9 mouse cellular contexts compared by ENCODE assay signal in the genomic region with DNA sequence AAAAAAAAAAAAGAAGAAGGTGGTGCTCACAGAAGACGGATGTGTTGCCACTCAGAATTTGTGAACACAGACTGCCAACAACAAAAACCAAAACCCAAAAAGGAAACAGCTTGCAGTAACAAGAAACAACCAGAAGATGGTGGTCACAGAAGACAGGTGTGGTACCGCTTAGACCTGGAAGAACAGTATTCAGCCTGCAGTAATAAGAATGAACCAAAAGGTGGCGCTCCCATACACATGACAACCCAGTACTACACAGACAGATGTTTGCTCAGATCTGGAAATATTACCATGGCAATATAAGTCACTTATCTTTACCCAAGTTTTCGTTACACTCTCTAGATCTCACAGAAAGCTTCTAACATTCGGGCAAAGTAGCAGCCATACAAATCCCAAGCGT. TPM values are rescaled to one million over a fixed set of nuclear protein-coding genes. Genes with fewer than 3 reads are reported as not detected.
DNase-seq lines count a peak whose midpoint lies in the region; ATAC-seq and TF ChIP-seq lines count a peak whose summit lies in the region.
"Had no signal": no experiment of that assay in that cellular context is flagged by ENCODE, and none has a peak within 500 bp of the region (broad histone marks: within the 10 kb centered on the region; RNA-seq: fewer than 3 reads in every experiment).

No protein-coding gene starts in this region.

- no peak overlapping the region for H3K9ac ChIP-seq in midbrain, embryonic 14.5 days (replicated peaks; ENCODE audit: low read length)
- H3K9ac ChIP-seq in midbrain, embryonic 16.5 days (ENCODE audit: low read depth, low read length) = no peak overlapping the region
- no peak overlapping the region for H3K9ac ChIP-seq in lung, postnatal 0 days (replicated peaks; ENCODE audit: low read depth)

- ATAC-seq in midbrain, embryonic 14.5 days (ENCODE audit: low FRiP score, low TSS enrichment) = no peak
- ATAC-seq in midbrain, embryonic 16.5 days = no peak
- ATAC-seq in lung, postnatal 0 days = peak; percentile 37; the same call in 1 of the 2 replicates

- H3K4me2 ChIP-seq in midbrain, embryonic 14.5 days (ENCODE audit: low read length) = no peak overlapping the region
- no peak overlapping the region for H3K4me2 ChIP-seq in midbrain, embryonic 16.5 days (ENCODE audit: low read length)
- H3K4me2 ChIP-seq in lung, postnatal 0 days (replicated peaks; ENCODE audit: low read depth, low read length) = no peak overlapping the region

- no peaks in the 10 kb centered on the region for H3K9me3 ChIP-seq in midbrain, embryonic 14.5 days (ENCODE audit: control insufficient read depth, low read length)
- no peaks in the 10 kb centered on the region for H3K9me3 ChIP-seq in midbrain, embryonic 16.5 days (replicated peaks; ENCODE audit: control insufficient read depth, low read length, poor library complexity, severe bottlenecking)
- H3K9me3 ChIP-seq in lung, postnatal 0 days (ENCODE audit: low read length) = no peaks in the 10 kb centered on the region

- 48% methylated on average over 6 of the region's 6 CpGs for WGBS in midbrain, embryonic 14.5 days
- WGBS in midbrain, embryonic 16.5 days = 48% methylated on average over 6 of the region's 6 CpGs
- WGBS in lung, postnatal 0 days = 39% methylated on average over 6 of the region's 6 CpGs

- no peak for TF ChIP-seq EP300 in lung, postnatal 0 days (IDR thresholded peaks at IDR 0.05)

- H3K4me1 ChIP-seq in midbrain, embryonic 14.5 days (ENCODE audit: control insufficient read depth, insufficient read depth, low read length) = no peaks in the 10 kb centered on the region
- H3K4me1 ChIP-seq in midbrain, embryonic 16.5 days (ENCODE audit: control insufficient read depth, insufficient read depth, low read length) = no peaks in the 10 kb centered on the region
- no peaks in the 10 kb centered on the region for H3K4me1 ChIP-seq in lung, postnatal 0 days (ENCODE audit: insufficient read depth, low read depth, low read length)

- no peak overlapping the region for H3K4me3 ChIP-seq in midbrain, embryonic 14.5 days (replicated peaks; ENCODE audit: low read depth, low read length)
- no peak overlapping the region for H3K4me3 ChIP-seq in midbrain, embryonic 16.5 days (ENCODE audit: low read depth, low read length)
- H3K4me3 ChIP-seq in lung, postnatal 0 days (ENCODE audit: low read depth, low read length) = no peak overlapping the region

- H3K27ac ChIP-seq in midbrain, embryonic 14.5 days (replicated peaks; ENCODE audit: low read depth, low read length) = no peak overlapping the region
- H3K27ac ChIP-seq in midbrain, embryonic 16.5 days (ENCODE audit: low read length) = no peak overlapping the region
- no peak overlapping the region for H3K27ac ChIP-seq in lung, postnatal 0 days (ENCODE audit: low read length)

- peak; percentile 69 for TF ChIP-seq CTCF in lung, postnatal 0 days (IDR thresholded peaks at IDR 0.05)

- intact Hi-C loops in heart, postnatal 25 days (cut with DNase I) = no loop called here

- no peaks in the 10 kb centered on the region for H3K27me3 ChIP-seq in midbrain, embryonic 14.5 days (ENCODE audit: control insufficient read depth, insufficient read depth, low read length)
- no peaks in the 10 kb centered on the region for H3K27me3 ChIP-seq in midbrain, embryonic 16.5 days (ENCODE audit: control insufficient read depth, insufficient read depth, low read depth, low read length)
- H3K27me3 ChIP-seq in lung, postnatal 0 days (replicated peaks; ENCODE audit: insufficient read depth, low read length) = no peaks in the 10 kb centered on the region

- H3K36me3 ChIP-seq in midbrain, embryonic 14.5 days (ENCODE audit: control insufficient read depth, insufficient read depth, low read length) = no peaks in the 10 kb centered on the region
- H3K36me3 ChIP-seq in midbrain, embryonic 16.5 days (ENCODE audit: control insufficient read depth, insufficient read depth, low read length) = no peaks in the 10 kb centered on the region
- no peaks in the 10 kb centered on the region for H3K36me3 ChIP-seq in lung, postnatal 0 days (ENCODE audit: insufficient read depth, low read length)

- DNase-seq in adrenal gland, adult (ENCODE audit: inconsistent age in 2 of 2, low spot score in 1 of 2) = peak; percentile 7 to 70
- DNase-seq in adrenal gland, postnatal 25 days = no peak
- peak; percentile 39 for DNase-seq in midbrain, embryonic 14.5 days
- DNase-seq in kidney, adult 8-10 months = peak; percentile 19 to 42
- peak; percentile 26 for DNase-seq in lung, postnatal 0 days (ENCODE audit: low spot score)
- DNase-seq in urinary bladder, adult 2 months (ENCODE audit: low spot score) = no peak
- no peak for DNase-seq in heart, postnatal 25 days (ENCODE audit: low spot score)

RNA-seq across cellular contexts. Expression of a gene that starts 17.1 kb away (rescaled TPM):
- total RNA-seq in adrenal gland, postnatal 25 days (2021) = not detected in 2 replicates
- polyA plus RNA-seq in midbrain, embryonic 14.5 days (2014; fragmentation: Nextera tagmentation; extraction: Ambion mirVana) = not detected in 2 replicates
- not detected in 2 replicates for polyA plus RNA-seq in midbrain, embryonic 16.5 days (2015; fragmentation: Nextera tagmentation; extraction: Ambion mirVana)
- polyA plus RNA-seq in lung, postnatal 0 days (2015; fragmentation: Nextera tagmentation; extraction: Ambion mirVana) = not detected in 2 replicates
- polyA plus RNA-seq in urinary bladder, adult 2 months (2012; rRNA removed) = not detected in 2 replicates
- not detected for total RNA-seq in heart, postnatal 25 days (2021)
- polyA plus RNA-seq: C2C12 had no signal

RNA-seq across cellular contexts. Expression of a gene that starts 32.7 kb away (rescaled TPM):
- not detected in 2 replicates for total RNA-seq in adrenal gland, postnatal 25 days (2021)
- polyA plus RNA-seq in midbrain, embryonic 14.5 days (2014; fragmentation: Nextera tagmentation; extraction: Ambion mirVana) = not detected in 2 replicates
- not detected in 2 replicates for polyA plus RNA-seq in midbrain, embryonic 16.5 days (2015; fragmentation: Nextera tagmentation; extraction: Ambion mirVana)
- polyA plus RNA-seq in lung, postnatal 0 days (2015; fragmentation: Nextera tagmentation; extraction: Ambion mirVana) = not detected in 2 replicates
- polyA plus RNA-seq in urinary bladder, adult 2 months (2012; rRNA removed) = not detected in 2 replicates
- total RNA-seq in heart, postnatal 25 days (2021) = not detected

RNA-seq across cellular contexts. Expression of a gene that starts 48.0 kb away (rescaled TPM):
- total RNA-seq in adrenal gland, postnatal 25 days (2021) = not detected in 2 replicates
- polyA plus RNA-seq in midbrain, embryonic 14.5 days (2014; fragmentation: Nextera tagmentation; extraction: Ambion mirVana) = not detected in 2 replicates
- polyA plus RNA-seq in midbrain, embryonic 16.5 days (2015; fragmentation: Nextera tagmentation; extraction: Ambion mirVana) = not detected in 2 replicates
- polyA plus RNA-seq in lung, postnatal 0 days (2015; fragmentation: Nextera tagmentation; extraction: Ambion mirVana) = not detected in 2 replicates
- 0.04 TPM in 1 of 2 replicates, not detected in the other for polyA plus RNA-seq in urinary bladder, adult 2 months (2012; rRNA removed)
- total RNA-seq in heart, postnatal 25 days (2021) = not detected

Comparison
In these comparisons a context has a peak if more than half of its experiments do, and no peak if none do; other contexts are left out.
1. DNase-seq: peak in adrenal gland, adult (2 of 2), midbrain, embryonic 14.5 days (single experiment), kidney, adult 8-10 months (2 of 2) and lung, postnatal 0 days (single experiment); none in adrenal gland, postnatal 25 days (single experiment), urinary bladder, adult 2 months (single experiment) and heart, postnatal 25 days (single experiment).